Mouse (Mus musculus): ENCODE measurements around the gene Tcn2.

DNA sequence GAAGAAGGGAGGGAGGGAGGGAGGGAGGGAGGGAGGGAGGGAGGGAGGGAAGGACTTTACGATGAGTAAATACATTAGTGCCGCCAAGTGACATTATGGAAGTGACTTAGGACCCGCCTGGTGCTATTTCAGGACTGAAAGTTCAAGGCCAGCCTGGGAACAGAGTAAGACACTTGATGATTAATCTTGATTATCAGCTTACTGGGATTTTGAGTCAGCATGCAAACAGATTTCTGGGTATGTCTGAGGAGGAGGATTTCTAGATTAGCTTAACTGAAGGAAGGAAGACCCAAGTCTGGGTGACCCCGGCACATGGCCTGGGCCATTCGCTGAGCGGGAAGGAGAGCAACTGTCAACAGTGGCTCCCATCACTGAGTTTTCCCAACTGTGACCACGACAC, 11.5 kb downstream of the Tcn2 start:
- TF ChIP-seq CTCF (IDR thresholded peaks at IDR 0.05; ENCODE audit: insufficient read depth, low read length) (no peak), POLR2A (IDR thresholded peaks at IDR 0.05; ENCODE audit: borderline replicate concordance, extremely low read depth, low read depth, low read length) (no peak)

Data from lung, adult 2 months (tissue).